Mouse (Mus musculus): ENCODE measurements at regions not wholly inside any gene's neighbourhood (a gene's known extent, or its start where the extent isn't known, plus 50 kb on each side); places are given as distances from the start of the nearest gene placed in this dataset.

GRCm38 (mm10) chr10:37364506-37364905, 225.8 kb upstream of the Marcks start:
- no peak for ATAC-seq
- H3K4me2 ChIP-seq (ENCODE audit: low read depth, low read length): no peak overlapping the region

DNA sequence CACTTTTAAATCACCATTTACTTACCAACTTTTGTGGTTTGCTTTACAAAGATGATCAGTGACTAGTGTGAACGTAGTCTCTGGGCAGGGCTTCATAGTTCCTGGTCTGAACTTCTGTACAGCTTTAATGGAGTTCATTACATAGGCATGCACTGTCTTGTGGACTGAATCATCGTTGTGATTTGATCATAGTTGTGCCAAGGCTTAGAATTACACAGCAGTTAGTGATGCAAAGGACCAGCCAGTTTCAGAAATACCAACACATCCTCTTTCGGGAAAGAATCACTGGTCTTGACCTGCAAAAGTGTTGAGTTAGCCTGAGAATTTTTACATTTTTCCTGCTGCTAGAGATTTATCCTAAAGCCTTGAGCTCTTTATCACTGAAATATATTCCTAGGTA, 222.3 kb upstream of the Marcks start:
- H3K4me3 ChIP-seq (ENCODE audit: low read length): no peak overlapping the region
- no peak overlapping the region for H3K27ac ChIP-seq (ENCODE audit: low read length)
- no peaks in the 10 kb centered on the region for H3K4me1 ChIP-seq (ENCODE audit: control insufficient read depth, insufficient read depth, low read length)
- WGBS: 84% methylated on average over 3 of the region's 3 CpGs
- H3K9me3 ChIP-seq (ENCODE audit: control insufficient read depth, low read length): no peaks in the 10 kb centered on the region
- no peaks in the 10 kb centered on the region for H3K36me3 ChIP-seq (ENCODE audit: control insufficient read depth, insufficient read depth, low read length)
- no peak for ATAC-seq
- H3K9ac ChIP-seq (ENCODE audit: low read depth, low read length): no peak overlapping the region
- no peaks in the 10 kb centered on the region for H3K27me3 ChIP-seq (replicated peaks; ENCODE audit: control insufficient read depth, insufficient read depth, low read length)
- H3K4me2 ChIP-seq (ENCODE audit: low read depth, low read length): no peak overlapping the region

More at GRCm38 (mm10) chr10:37364506-37364905, 225.8 kb upstream of the Marcks start:
- H3K4me3 ChIP-seq (ENCODE audit: low read length): no peak overlapping the region
- no peaks in the 10 kb centered on the region for H3K27me3 ChIP-seq (replicated peaks; ENCODE audit: control insufficient read depth, insufficient read depth, low read length)
- no peak overlapping the region for H3K27ac ChIP-seq (ENCODE audit: low read length)
- H3K36me3 ChIP-seq (ENCODE audit: control insufficient read depth, insufficient read depth, low read length): no peaks in the 10 kb centered on the region
- H3K9ac ChIP-seq (ENCODE audit: low read depth, low read length): no peak overlapping the region
- 55% methylated on average over 4 of the region's 4 CpGs for WGBS
- H3K4me1 ChIP-seq (ENCODE audit: control insufficient read depth, insufficient read depth, low read length): no peaks in the 10 kb centered on the region
- H3K9me3 ChIP-seq (ENCODE audit: control insufficient read depth, low read length): no peaks in the 10 kb centered on the region

GRCm38 (mm10) chr10:37358900-37359299, 220.2 kb upstream of the Marcks start:
- H3K4me1 ChIP-seq (ENCODE audit: control insufficient read depth, insufficient read depth, low read length): no peaks in the 10 kb centered on the region
- H3K27ac ChIP-seq (ENCODE audit: low read length): no peak overlapping the region; the same call in 1 of the 2 replicates
- no peak overlapping the region for H3K9ac ChIP-seq (ENCODE audit: low read depth, low read length)
- no peak for ATAC-seq
- no peaks in the 10 kb centered on the region for H3K27me3 ChIP-seq (replicated peaks; ENCODE audit: control insufficient read depth, insufficient read depth, low read length)
- no peak overlapping the region for H3K4me2 ChIP-seq (ENCODE audit: low read depth, low read length)
- H3K9me3 ChIP-seq (ENCODE audit: control insufficient read depth, low read length): no peaks in the 10 kb centered on the region
- H3K36me3 ChIP-seq (ENCODE audit: control insufficient read depth, insufficient read depth, low read length): no peaks in the 10 kb centered on the region
- no peak overlapping the region for H3K4me3 ChIP-seq (ENCODE audit: low read length)

DNA sequence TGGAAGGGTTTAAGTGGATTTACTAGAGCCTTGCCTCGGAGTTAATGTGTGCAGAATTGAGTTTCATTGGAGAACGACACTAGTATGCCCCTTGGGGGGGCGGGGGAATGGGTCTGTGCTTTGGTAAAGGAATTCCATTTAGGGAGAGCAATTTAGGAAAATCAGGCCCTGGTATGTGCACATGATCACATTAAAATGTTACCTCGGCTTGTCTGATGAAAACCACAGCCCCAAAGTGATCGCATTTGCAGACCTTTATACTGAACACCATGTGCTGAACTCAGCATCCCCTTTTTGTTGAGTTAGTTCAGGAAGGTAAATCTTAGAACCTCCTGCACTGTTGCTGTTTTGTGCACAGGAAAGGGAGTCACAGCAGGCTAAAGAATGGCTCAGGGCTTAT, 219.6 kb upstream of the Marcks start:
- H3K27ac ChIP-seq (ENCODE audit: low read length): peak overlapping the region; percentile 48; the same call in 1 of the 2 replicates
- no peak overlapping the region for H3K4me2 ChIP-seq (ENCODE audit: low read depth, low read length)
- H3K4me1 ChIP-seq (ENCODE audit: control insufficient read depth, insufficient read depth, low read length): no peaks in the 10 kb centered on the region
- no peaks in the 10 kb centered on the region for H3K36me3 ChIP-seq (ENCODE audit: control insufficient read depth, insufficient read depth, low read length)
- no peaks in the 10 kb centered on the region for H3K9me3 ChIP-seq (ENCODE audit: control insufficient read depth, low read length)
- H3K9ac ChIP-seq (ENCODE audit: low read depth, low read length): no peak overlapping the region
- WGBS: 53% methylated on average over 5 of the region's 5 CpGs
- no peak for ATAC-seq
- no peak overlapping the region for H3K4me3 ChIP-seq (ENCODE audit: low read length)
- no peaks in the 10 kb centered on the region for H3K27me3 ChIP-seq (replicated peaks; ENCODE audit: control insufficient read depth, insufficient read depth, low read length)

- peak overlapping the region; percentile 16; the same call in 1 of the 2 replicates for H3K27ac ChIP-seq (ENCODE audit: low read length)
- ATAC-seq: peak; percentile 69
- no peaks in the 10 kb centered on the region for H3K4me1 ChIP-seq (ENCODE audit: control insufficient read depth, insufficient read depth, low read length)
- no peaks in the 10 kb centered on the region for H3K9me3 ChIP-seq (ENCODE audit: control insufficient read depth, low read length)
- H3K4me2 ChIP-seq (ENCODE audit: low read depth, low read length): no peak overlapping the region
- H3K4me3 ChIP-seq (ENCODE audit: low read length): no peak overlapping the region
- no peak overlapping the region for H3K9ac ChIP-seq (ENCODE audit: low read depth, low read length)
- no peaks in the 10 kb centered on the region for H3K27me3 ChIP-seq (replicated peaks; ENCODE audit: control insufficient read depth, insufficient read depth, low read length)
- no peaks in the 10 kb centered on the region for H3K36me3 ChIP-seq (ENCODE audit: control insufficient read depth, insufficient read depth, low read length)
- 41% methylated on average over 6 of the region's 6 CpGs for WGBS
Observed at GRCm38 (mm10) chr10:37357304-37358060, 218.8 kb upstream of the Marcks start.

- WGBS: 79% methylated on average over 1 of the region's 1 CpGs
- H3K9ac ChIP-seq (ENCODE audit: low read depth, low read length): no peak overlapping the region
Observed at GRCm38 (mm10) chr10:37349261-37349660, 210.5 kb upstream of the Marcks start.

GRCm38 (mm10) chr10:37348416-37348815, 209.7 kb upstream of the Marcks start:
- no peak overlapping the region for H3K9ac ChIP-seq (ENCODE audit: low read depth, low read length)
- H3K27ac ChIP-seq (ENCODE audit: low read length): no peak overlapping the region
- H3K36me3 ChIP-seq (ENCODE audit: control insufficient read depth, insufficient read depth, low read length): no peaks in the 10 kb centered on the region
- H3K4me3 ChIP-seq (ENCODE audit: low read length): no peak overlapping the region
- no peaks in the 10 kb centered on the region for H3K27me3 ChIP-seq (replicated peaks; ENCODE audit: control insufficient read depth, insufficient read depth, low read length)
- 59% methylated on average over 3 of the region's 3 CpGs for WGBS
- ATAC-seq: no peak
- H3K4me1 ChIP-seq (ENCODE audit: control insufficient read depth, insufficient read depth, low read length): no peaks in the 10 kb centered on the region
- no peak overlapping the region for H3K4me2 ChIP-seq (ENCODE audit: low read depth, low read length)
- no peaks in the 10 kb centered on the region for H3K9me3 ChIP-seq (ENCODE audit: control insufficient read depth, low read length)

More at GRCm38 (mm10) chr10:37349261-37349660, 210.5 kb upstream of the Marcks start:
- H3K9me3 ChIP-seq (ENCODE audit: control insufficient read depth, low read length): no peaks in the 10 kb centered on the region
- no peak for ATAC-seq
- no peak overlapping the region for H3K27ac ChIP-seq (ENCODE audit: low read length)
- H3K36me3 ChIP-seq (ENCODE audit: control insufficient read depth, insufficient read depth, low read length): no peaks in the 10 kb centered on the region
- H3K4me3 ChIP-seq (ENCODE audit: low read length): no peak overlapping the region
- no peak overlapping the region for H3K4me2 ChIP-seq (ENCODE audit: low read depth, low read length)
- H3K27me3 ChIP-seq (replicated peaks; ENCODE audit: control insufficient read depth, insufficient read depth, low read length): no peaks in the 10 kb centered on the region
- no peaks in the 10 kb centered on the region for H3K4me1 ChIP-seq (ENCODE audit: control insufficient read depth, insufficient read depth, low read length)

- no peak overlapping the region for H3K4me2 ChIP-seq (ENCODE audit: low read depth, low read length)
- WGBS: 92% methylated on average over 3 of the region's 3 CpGs
Observed at GRCm38 (mm10) chr10:37347661-37348060, 208.9 kb upstream of the Marcks start.

GRCm38 (mm10) chr10:37342675-37343074, 204.0 kb upstream of the Marcks start:
- H3K4me2 ChIP-seq (ENCODE audit: low read depth, low read length): no peak overlapping the region
- no peaks in the 10 kb centered on the region for H3K9me3 ChIP-seq (ENCODE audit: control insufficient read depth, low read length)
- no peak overlapping the region for H3K4me3 ChIP-seq (ENCODE audit: low read length)
- H3K9ac ChIP-seq (ENCODE audit: low read depth, low read length): no peak overlapping the region
- no peak overlapping the region for H3K27ac ChIP-seq (ENCODE audit: low read length)
- 0 out of 2 replicates have a peak, but pooled peaks cover 6% of the 10 kb centered on the region for H3K4me1 ChIP-seq (ENCODE audit: control insufficient read depth, insufficient read depth, low read length)
- no peaks in the 10 kb centered on the region for H3K27me3 ChIP-seq (replicated peaks; ENCODE audit: control insufficient read depth, insufficient read depth, low read length)
- 0 out of 2 replicates have a peak, but pooled peaks have one; percentile 24 for ATAC-seq
- no peaks in the 10 kb centered on the region for H3K36me3 ChIP-seq (ENCODE audit: control insufficient read depth, insufficient read depth, low read length)

More at GRCm38 (mm10) chr10:37347661-37348060, 208.9 kb upstream of the Marcks start:
- Histone ChIP-seq H3K27me3 (replicated peaks; ENCODE audit: control insufficient read depth, insufficient read depth, low read length) (no peaks in the 10 kb centered on the region), H3K4me1 (ENCODE audit: control insufficient read depth, insufficient read depth, low read length) (no peaks in the 10 kb centered on the region), H3K36me3 (ENCODE audit: control insufficient read depth, insufficient read depth, low read length) (no peaks in the 10 kb centered on the region), H3K9ac (ENCODE audit: low read depth, low read length) (no peak overlapping the region), H3K4me3 (ENCODE audit: low read length) (no peak overlapping the region), H3K27ac (ENCODE audit: low read length) (no peak overlapping the region), H3K9me3 (ENCODE audit: control insufficient read depth, low read length) (no peaks in the 10 kb centered on the region)
- no peak for ATAC-seq

Data from intestine, embryonic 16.5 days (tissue).